ENCODE assay signal across 21 mouse cellular contexts in the genomic region with DNA sequence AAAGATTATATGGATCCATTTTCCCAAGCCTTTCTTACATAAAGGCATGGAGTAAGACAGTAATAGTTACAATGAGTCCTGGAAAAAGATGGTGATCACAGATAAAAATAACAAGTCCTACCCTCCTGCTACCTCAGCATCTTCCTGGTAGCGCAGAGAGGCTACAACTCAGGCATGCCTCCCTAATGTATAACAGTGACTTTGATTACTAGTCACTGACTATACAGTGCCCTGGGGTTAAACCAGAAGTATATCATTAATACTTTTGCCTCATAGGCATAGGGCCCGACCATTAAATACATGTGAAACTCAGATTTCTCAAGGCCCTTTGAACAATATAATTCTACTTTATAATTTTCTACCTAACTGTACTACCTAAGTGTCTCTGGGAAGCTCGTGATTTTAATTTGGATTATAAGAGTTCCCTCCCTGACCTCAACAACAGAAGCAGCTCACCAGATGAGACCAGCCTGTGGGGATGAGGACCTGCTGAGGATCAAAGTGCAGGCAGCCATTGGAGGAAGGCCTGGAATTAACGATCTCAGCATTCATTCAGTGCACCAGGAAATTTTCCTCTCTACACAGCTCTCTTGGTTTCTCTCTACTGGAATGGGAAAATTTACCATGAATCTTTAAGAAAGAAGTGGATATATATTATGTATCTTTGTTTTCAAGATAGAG. TPM values are rescaled to one million over a fixed set of nuclear protein-coding genes. Genes with fewer than 3 reads are reported as not detected.
DNase-seq lines count a peak whose midpoint lies in the region; ATAC-seq and TF ChIP-seq lines count a peak whose summit lies in the region.
"Had no signal": no experiment of that assay in that cellular context is flagged by ENCODE, and none has a peak within 500 bp of the region (broad histone marks: within the 10 kb centered on the region; RNA-seq: fewer than 3 reads in every experiment).

No protein-coding gene starts in this region.

- TF ChIP-seq RAD21 in MEL (IDR thresholded peaks at IDR 0.05; ENCODE audit: low read depth, low read length): no peak

- H3K79me2 ChIP-seq in MEL (ENCODE audit: control insufficient read depth, insufficient read depth, low read length, poor library complexity): no peaks in the 10 kb centered on the region

- no peak for TF ChIP-seq POLR2A in kidney, adult 2 months (IDR thresholded peaks at IDR 0.05; ENCODE audit: low read depth, low read length)
- TF ChIP-seq POLR2A in MEL (IDR thresholded peaks at IDR 0.05; ENCODE audit: control insufficient read depth in 1 of 2, insufficient read depth in 1 of 2, low read depth in 1 of 2, low read length in 2 of 2, poor library complexity in 1 of 2): no peak

- TF ChIP-seq CTCF in kidney, adult 2 months (conservative IDR thresholded peaks at IDR 0.05; ENCODE audit: insufficient read depth, insufficient read length, low read depth, low read length): no peak
- no peak for TF ChIP-seq CTCF in MEL (IDR thresholded peaks at IDR 0.05 in 2 of 3, conservative IDR thresholded peaks at IDR 0.05 in 1 of 3; ENCODE audit: control insufficient read depth in 1 of 3, insufficient read depth in 1 of 3, low read depth in 2 of 3, low read length in 3 of 3, poor library complexity in 1 of 3, severe bottlenecking in 1 of 3)

- DNase-seq in frontal cortex, postnatal 36 days (ENCODE audit: low spot score in 2 of 2): no peak
- peak; percentile 71 for DNase-seq in kidney, adult 2 months
- no peak for DNase-seq in kidney, postnatal 4 days
- no peak for DNase-seq in MEL (ENCODE audit: low read depth, low spot score)
- peak; percentile 48 to 67 for DNase-seq in kidney, postnatal 36 days
- DNase-seq in right cerebral cortex, postnatal 25 days: no peak
- DNase-seq: cerebellum, postnatal 14 days; embryo, embryonic 11 days; lung, adult 2 months; lung, postnatal 4 days; right cerebral cortex, adult 18-20 months; spleen, adult 18-20 months had no signal

- no peak overlapping the region; the same call in 1 of the 2 replicates for H3K9ac ChIP-seq in MEL (ENCODE audit: control insufficient read depth, low read depth, low read length, poor library complexity, severe bottlenecking)
- H3K9ac ChIP-seq: embryonic facial prominence, embryonic 15.5 days; forebrain, embryonic 13.5 days; midbrain, embryonic 12.5 days; stomach, embryonic 15.5 days had no signal

- H3K27me3 ChIP-seq in kidney, adult 2 months (replicated peaks; ENCODE audit: control insufficient read depth, insufficient read depth, low read length): no peaks in the 10 kb centered on the region
- H3K27me3 ChIP-seq in MEL (ENCODE audit: control insufficient read depth in 1 of 2, insufficient read depth in 2 of 2, low read length in 2 of 2): no peaks in the 10 kb centered on the region
- H3K27me3 ChIP-seq: embryonic facial prominence, embryonic 15.5 days; forebrain, embryonic 13.5 days; midbrain, embryonic 12.5 days; stomach, embryonic 15.5 days had no signal

- H3K27ac ChIP-seq in kidney, adult 2 months (ENCODE audit: insufficient read depth, low read depth, low read length): peak overlapping the region; percentile 80
- H3K27ac ChIP-seq in MEL (ENCODE audit: control insufficient read depth, low read depth, low read length): peak overlapping the region; percentile 65
- H3K27ac ChIP-seq: embryonic facial prominence, embryonic 15.5 days; forebrain, embryonic 13.5 days; layer of hippocampus, adult 2 months; left cerebral cortex, adult 2 months; limb, embryonic 10.5 days; midbrain, embryonic 12.5 days; stomach, embryonic 15.5 days had no signal

- no peaks in the 10 kb centered on the region for H3K9me3 ChIP-seq in MEL (replicated peaks; ENCODE audit: insufficient read depth, low read length)
- H3K9me3 ChIP-seq: embryonic facial prominence, embryonic 15.5 days; limb, embryonic 10.5 days; stomach, embryonic 15.5 days had no signal

- H3K4me1 ChIP-seq in kidney, adult 2 months (ENCODE audit: control insufficient read depth, insufficient read depth, low read length): peaks cover 21% of the 10 kb centered on the region
- H3K4me1 ChIP-seq in MEL (ENCODE audit: control insufficient read depth in 1 of 2, insufficient read depth in 2 of 2, low read length in 2 of 2): peaks cover 8 to 14% of the 10 kb centered on the region in 2 experiments
- H3K4me1 ChIP-seq: embryonic facial prominence, embryonic 15.5 days; forebrain, embryonic 13.5 days; limb, embryonic 10.5 days; midbrain, embryonic 12.5 days; stomach, embryonic 15.5 days had no signal

- no peak overlapping the region for H3K4me3 ChIP-seq in kidney, adult 2 months (ENCODE audit: insufficient read depth, low read depth, low read length)
- H3K4me3 ChIP-seq in MEL (ENCODE audit: control insufficient read depth in 1 of 2, insufficient read depth in 1 of 2, low read depth in 2 of 2, low read length in 2 of 2): no peak overlapping the region
- H3K4me3 ChIP-seq: embryonic facial prominence, embryonic 15.5 days; forebrain, embryonic 13.5 days; layer of hippocampus, adult 2 months; left cerebral cortex, adult 2 months; limb, embryonic 10.5 days; midbrain, embryonic 12.5 days; stomach, embryonic 15.5 days had no signal

- TF ChIP-seq EP300 in MEL (IDR thresholded peaks at IDR 0.05; ENCODE audit: low read depth in 1 of 2, low read length in 2 of 2): no peak

- ATAC-seq in frontal cortex, adult (ENCODE audit: low TSS enrichment): peak; percentile 41; the same call in 1 of the 2 replicates
- ATAC-seq in cerebellum, adult (ENCODE audit: insufficient number of reproducible peaks, low FRiP score, low TSS enrichment): no peak
- ATAC-seq: forebrain, embryonic 13.5 days had no signal

- WGBS in kidney, adult 2 months: 49% methylated on average over 4 of the region's 4 CpGs

- H3K36me3 ChIP-seq in kidney, adult 2 months (ENCODE audit: control insufficient read depth, insufficient read depth, low read length): peaks cover 2% of the 10 kb centered on the region
- H3K36me3 ChIP-seq in MEL (ENCODE audit: control insufficient read depth in 1 of 2, insufficient read depth in 2 of 2, low read length in 2 of 2): peaks cover 0 to 15% of the 10 kb centered on the region in 2 experiments; a peak in 2 of 4 replicates
- H3K36me3 ChIP-seq: embryonic facial prominence, embryonic 15.5 days; midbrain, embryonic 12.5 days; stomach, embryonic 15.5 days had no signal

TF ChIP-seq in MEL, 35 proteins besides CTCF, POLR2A, EP300 and RAD21:
- no peak for TF ChIP-seq E2F4 (IDR thresholded peaks at IDR 0.05; ENCODE audit: borderline replicate concordance, low read depth, low read length)
- TF ChIP-seq SIN3A (IDR thresholded peaks at IDR 0.05; ENCODE audit: low read length): no peak
- no peak for TF ChIP-seq MAZ (IDR thresholded peaks at IDR 0.05; ENCODE audit: low read depth, low read length)
- TF ChIP-seq TCF12 (IDR thresholded peaks at IDR 0.05; ENCODE audit: low read depth, low read length): no peak
- no peak for TF ChIP-seq RCOR1 (IDR thresholded peaks at IDR 0.05; ENCODE audit: low read depth, low read length)
- no peak for TF ChIP-seq GABPA (IDR thresholded peaks at IDR 0.05; ENCODE audit: low read depth, low read length)
- no peak for TF ChIP-seq POLR2AphosphoS5 (IDR thresholded peaks at IDR 0.05; ENCODE audit: borderline replicate concordance, low read depth, low read length)
- TF ChIP-seq ZNF384 (IDR thresholded peaks at IDR 0.05; ENCODE audit: low read depth, low read length): no peak
- TF ChIP-seq MXI1 (IDR thresholded peaks at IDR 0.05; ENCODE audit: low read depth, low read length): no peak
- no peak for TF ChIP-seq MAX (IDR thresholded peaks at IDR 0.05; ENCODE audit: low read length)
- no peak for TF ChIP-seq MEF2A (IDR thresholded peaks at IDR 0.05; ENCODE audit: extremely low read depth, insufficient replicate concordance, low read depth, low read length, poor library complexity, severe bottlenecking)
- no peak for TF ChIP-seq NELFE (IDR thresholded peaks at IDR 0.05; ENCODE audit: low read depth, low read length)
- no peak for TF ChIP-seq GATA1 (IDR thresholded peaks at IDR 0.05; ENCODE audit: low read depth, low read length)
- no peak for TF ChIP-seq HCFC1 (IDR thresholded peaks at IDR 0.05; ENCODE audit: low read depth, low read length)
- no peak for TF ChIP-seq JUND (IDR thresholded peaks at IDR 0.05; ENCODE audit: low read depth, low read length)
- TF ChIP-seq BHLHE40 (IDR thresholded peaks at IDR 0.05; ENCODE audit: borderline replicate concordance, low read depth, low read length): no peak

RNA-seq across cellular contexts. Expression of a gene that starts 40.7 kb away (rescaled TPM):
- 14.4 and 18.6 TPM in 2 replicates for polyA plus RNA-seq in kidney, adult 2 months (2012; rRNA removed)
- 1.7 and 1.8 TPM in 2 replicates for total RNA-seq in MEL (2012; rRNA removed)
- polyA plus RNA-seq in MEL (2012; ENCODE audit: insufficient read depth in 1 of 2, insufficient read length in 2 of 2, low read depth in 1 of 2, low replicate concordance in 2 of 2, missing spikeins in 1 of 2): 10 to 100 TPM in 1 of 2 experiments, 1 to 10 TPM in 1; 4.2 to 64.9 TPM

Comparison
In these comparisons a context has a peak if more than half of its experiments do, and no peak if none do; other contexts are left out.
1. DNase-seq: peak in kidney, adult 2 months (single experiment) and kidney, postnatal 36 days (2 of 2); none in frontal cortex, postnatal 36 days (0 of 2), kidney, postnatal 4 days (0 of 2), MEL (single experiment) and right cerebral cortex, postnatal 25 days (single experiment).